Mouse (Mus musculus): ENCODE measurements around the gene 1700007K13Rik. TPM values are rescaled to one million over a fixed set of nuclear protein-coding genes. Genes with fewer than 3 reads are reported as not detected.

Gene 1700007K13Rik
- polyA plus RNA-seq, 1 experiment from 2014 or later: 0.75 TPM

DNA sequence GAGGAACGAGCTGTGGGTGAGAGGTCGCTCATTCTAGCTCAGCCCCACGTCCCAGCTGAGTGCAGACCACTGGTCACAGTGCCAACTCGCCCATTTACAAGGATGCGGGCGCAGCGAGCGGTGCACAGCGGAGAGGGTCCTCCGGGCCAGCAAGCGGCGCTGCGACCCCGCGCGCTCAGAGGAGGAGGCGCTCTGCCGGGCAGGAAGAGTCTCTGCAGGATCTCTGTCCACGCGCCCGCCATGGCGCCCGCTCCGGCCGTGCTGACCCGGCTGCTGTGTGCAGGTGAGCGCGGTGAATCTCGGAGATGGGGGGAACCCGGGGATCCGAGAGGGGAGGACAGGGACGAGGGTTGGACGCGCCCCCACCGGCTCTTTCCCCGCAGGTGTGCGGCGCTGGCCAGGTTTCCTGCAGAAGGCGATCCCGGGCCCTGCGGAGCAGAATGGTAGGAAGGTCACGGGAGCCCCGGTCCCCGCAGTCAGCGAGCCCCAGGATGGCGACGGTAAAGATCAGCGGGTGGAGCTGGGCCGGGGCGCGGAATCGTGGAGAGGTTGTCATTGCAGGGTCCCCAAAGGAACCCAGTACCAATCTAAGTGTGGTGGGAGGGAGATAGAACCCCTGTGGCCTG, 1.8 kb upstream of the 1700007K13Rik start, which contains the start of gene Mrps2:
Gene Mrps2 (plus strand): TSS at position 207 of the 626 bp plus-strand sequence.
- Histone ChIP-seq H3K27ac (replicated peaks) (no peak within 1 kb of the TSS), H3K27me3 (peaks cover 16% of the 10 kb centered on the region), H3K4me1 (peaks cover 22% of the 10 kb centered on the region), H3K4me3 (peak within 1 kb of the TSS; percentile 75), H3K9me3 (no peaks in the 10 kb centered on the region; the same call in 1 of the 2 replicates), H3K9ac (replicated peaks) (peak within 1 kb of the TSS; percentile 90), H3K4me2 (replicated peaks) (peak within 1 kb of the TSS; percentile 83), H3K36me3 (peaks cover 43% of the 10 kb centered on the region)
- ATAC-seq (ENCODE audit: low FRiP score, low read depth): peak; percentile 88
- WGBS: under 1% methylated on average over 51 of the region's 52 CpGs

DNA sequence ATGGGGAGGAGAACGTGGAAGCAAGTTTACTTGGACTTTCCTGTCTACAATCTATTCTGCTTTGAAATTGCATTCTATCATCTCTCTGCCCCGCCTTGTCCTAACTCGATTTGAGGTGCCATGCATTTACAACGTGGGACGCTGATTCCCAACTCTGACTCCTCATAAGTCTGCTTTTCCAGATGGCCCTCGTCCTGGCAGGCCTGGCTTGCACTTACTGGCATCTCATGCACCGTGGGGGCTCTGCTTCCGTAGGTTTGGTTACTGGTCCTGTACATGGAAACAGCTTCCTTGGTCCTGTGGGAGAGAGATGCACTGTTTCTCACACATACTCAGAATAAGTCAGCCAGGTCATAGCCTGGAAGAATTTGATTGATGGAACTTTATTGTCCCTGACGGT, 1.2 kb downstream of the 1700007K13Rik start:
- peaks cover 16% of the 10 kb centered on the region for H3K27me3 ChIP-seq
- no peak for ATAC-seq (ENCODE audit: low FRiP score, low read depth)
- no peak overlapping the region for H3K27ac ChIP-seq (replicated peaks)
- no peaks in the 10 kb centered on the region for H3K9me3 ChIP-seq
- 79% methylated on average over 9 of the region's 9 CpGs for WGBS
- no peak overlapping the region for H3K9ac ChIP-seq (replicated peaks)
- peaks cover 22% of the 10 kb centered on the region for H3K4me1 ChIP-seq
- H3K4me2 ChIP-seq (replicated peaks): no peak overlapping the region
- no peak overlapping the region for H3K4me3 ChIP-seq
- peaks cover 12% of the 10 kb centered on the region for H3K36me3 ChIP-seq

GRCm38 (mm10) chr2:28463919-28464318, 2.2 kb downstream of the 1700007K13Rik start:
- Histone ChIP-seq H3K9ac (replicated peaks) (no peak overlapping the region), H3K9me3 (no peaks in the 10 kb centered on the region), H3K27me3 (peaks cover 16% of the 10 kb centered on the region), H3K36me3 (0 out of 2 replicates have a peak, but pooled peaks cover 2% of the 10 kb centered on the region), H3K27ac (replicated peaks) (no peak overlapping the region), H3K4me3 (no peak overlapping the region), H3K4me1 (peaks cover 22% of the 10 kb centered on the region), H3K4me2 (replicated peaks) (no peak overlapping the region)
- no peak for ATAC-seq (ENCODE audit: low FRiP score, low read depth)
- WGBS: 47% methylated on average over 3 of the region's 3 CpGs

- Histone ChIP-seq H3K36me3 (peaks cover 14% of the 10 kb centered on the region), H3K4me3 (no peak overlapping the region), H3K27ac (replicated peaks) (no peak overlapping the region), H3K9ac (replicated peaks) (no peak overlapping the region), H3K27me3 (no peaks in the 10 kb centered on the region), H3K4me2 (replicated peaks) (no peak overlapping the region), H3K9me3 (no peaks in the 10 kb centered on the region), H3K4me1 (no peaks in the 10 kb centered on the region)
- WGBS: 65% methylated on average over 1 of the region's 1 CpGs
- no peak for ATAC-seq (ENCODE audit: low FRiP score, low read depth)
Measured at GRCm38 (mm10) chr2:28456616-28457015, 9.5 kb downstream of the 1700007K13Rik start.

GRCm38 (mm10) chr2:28453539-28453938, 12.6 kb downstream of the 1700007K13Rik start:
- Histone ChIP-seq H3K9ac (replicated peaks) (no peak overlapping the region), H3K36me3 (peaks cover 24% of the 10 kb centered on the region)
- no peak for ATAC-seq (ENCODE audit: low FRiP score, low read depth)

DNA sequence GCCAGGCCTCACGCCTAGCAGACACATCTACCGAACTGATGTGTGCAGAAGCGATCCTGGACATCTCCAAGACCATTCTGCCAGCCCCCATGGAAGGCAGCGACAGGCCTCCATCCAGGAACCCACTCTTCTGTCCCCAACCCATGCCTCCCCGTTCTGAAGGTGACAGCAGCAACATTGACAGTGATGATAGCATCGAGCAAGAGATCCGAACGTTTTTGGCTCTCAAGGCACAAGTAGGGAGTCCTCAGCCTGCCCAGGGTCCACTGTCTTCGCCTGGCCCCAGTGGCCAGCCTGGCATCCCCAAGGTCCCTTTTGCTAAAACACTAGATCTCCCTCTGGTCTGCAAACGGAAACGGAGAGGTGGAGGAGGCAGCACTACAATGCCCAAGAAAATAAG, 14.5 kb downstream of the 1700007K13Rik start:
- 89% methylated on average over 11 of the region's 11 CpGs for WGBS

More at GRCm38 (mm10) chr2:28453539-28453938, 12.6 kb downstream of the 1700007K13Rik start:
- WGBS: 90% methylated on average over 6 of the region's 6 CpGs
- H3K4me2 ChIP-seq (replicated peaks): no peak overlapping the region
- no peak overlapping the region for H3K27ac ChIP-seq (replicated peaks)
- no peaks in the 10 kb centered on the region for H3K9me3 ChIP-seq
- no peaks in the 10 kb centered on the region for H3K4me1 ChIP-seq
- no peak overlapping the region for H3K4me3 ChIP-seq
- H3K27me3 ChIP-seq: no peaks in the 10 kb centered on the region

GRCm38 (mm10) chr2:28447315-28447670, 18.8 kb downstream of the 1700007K13Rik start:
- Histone ChIP-seq H3K4me1 (peaks cover 20% of the 10 kb centered on the region), H3K9ac (replicated peaks) (peak overlapping the region; percentile 78), H3K4me3 (peak overlapping the region; percentile 75), H3K27me3 (peaks cover 10% of the 10 kb centered on the region), H3K27ac (replicated peaks) (peak overlapping the region; percentile 31; the same call in 1 of the 2 replicates), H3K4me2 (replicated peaks) (peak overlapping the region; percentile 91), H3K36me3 (peaks cover 17% of the 10 kb centered on the region), H3K9me3 (no peaks in the 10 kb centered on the region)
- peak; percentile 34; the same call in 1 of the 2 replicates for ATAC-seq (ENCODE audit: low FRiP score, low read depth)
- WGBS: 11% methylated on average over 11 of the region's 11 CpGs

More for the DNA sequence above, 14.5 kb downstream of the 1700007K13Rik start:
- no peak overlapping the region for H3K4me3 ChIP-seq
- H3K27me3 ChIP-seq: no peaks in the 10 kb centered on the region; the same call in 1 of the 2 replicates
- H3K36me3 ChIP-seq: peaks cover 24% of the 10 kb centered on the region
- H3K4me2 ChIP-seq (replicated peaks): no peak overlapping the region
- no peak for ATAC-seq (ENCODE audit: low FRiP score, low read depth)
- no peak overlapping the region for H3K27ac ChIP-seq (replicated peaks)
- H3K9me3 ChIP-seq: no peaks in the 10 kb centered on the region
- H3K4me1 ChIP-seq: peaks cover 11% of the 10 kb centered on the region
- no peak overlapping the region for H3K9ac ChIP-seq (replicated peaks)

- Histone ChIP-seq H3K27ac (replicated peaks) (peak within 1 kb of the TSS; percentile 31), H3K4me3 (peak within 1 kb of the TSS; percentile 75), H3K4me1 (peaks cover 20% of the 10 kb centered on the region), H3K36me3 (peaks cover 11% of the 10 kb centered on the region), H3K4me2 (replicated peaks) (peak within 1 kb of the TSS; percentile 91), H3K27me3 (peaks cover 10% of the 10 kb centered on the region), H3K9ac (replicated peaks) (peak within 1 kb of the TSS; percentile 78), H3K9me3 (no peaks in the 10 kb centered on the region)
- ATAC-seq (ENCODE audit: low FRiP score, low read depth): peak; percentile 68
- under 1% methylated on average over 99 of the region's 118 CpGs for WGBS
Measured at GRCm38 (mm10) chr2:28446515-28447314, 19.4 kb downstream of the 1700007K13Rik start, which contains the start of gene Ppp1r26. Gene Ppp1r26 (plus strand): TSS chr2:28446800.

DNA sequence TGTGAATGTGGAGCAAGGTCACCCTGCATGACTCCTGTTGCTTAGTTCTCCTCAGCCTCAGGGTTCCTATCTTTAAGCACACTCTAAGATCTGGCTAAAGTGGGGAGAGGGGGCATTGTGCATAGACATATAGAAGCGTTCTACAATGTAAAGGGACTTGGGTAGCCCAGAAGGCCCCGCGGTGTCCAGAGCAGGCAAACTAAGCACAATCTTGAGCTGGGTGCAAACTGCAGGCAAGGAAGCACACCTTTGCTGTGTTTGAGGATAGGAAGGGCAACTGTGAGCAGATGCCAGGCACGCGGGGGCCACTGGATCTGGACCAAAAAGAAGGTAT, 20.0 kb downstream of the 1700007K13Rik start:
- peaks cover 10% of the 10 kb centered on the region for H3K27me3 ChIP-seq
- H3K9me3 ChIP-seq: no peaks in the 10 kb centered on the region
- peak overlapping the region; percentile 78 for H3K9ac ChIP-seq (replicated peaks)
- peaks cover 5% of the 10 kb centered on the region for H3K36me3 ChIP-seq
- peak overlapping the region; percentile 31; the same call in 1 of the 2 replicates for H3K27ac ChIP-seq (replicated peaks)
- H3K4me1 ChIP-seq: peaks cover 20% of the 10 kb centered on the region
- 0 out of 2 replicates have a peak, but pooled peaks have one; percentile 12 for ATAC-seq (ENCODE audit: low FRiP score, low read depth)
- 5% methylated on average over 5 of the region's 5 CpGs for WGBS
- peak overlapping the region; percentile 75 for H3K4me3 ChIP-seq
- H3K4me2 ChIP-seq (replicated peaks): peak overlapping the region; percentile 91

GRCm38 (mm10) chr2:28445082-28445481, 21.1 kb downstream of the 1700007K13Rik start:
- Histone ChIP-seq H3K4me3 (no peak overlapping the region), H3K27me3 (peaks cover 10% of the 10 kb centered on the region), H3K4me1 (peaks cover 20% of the 10 kb centered on the region), H3K9ac (replicated peaks) (no peak overlapping the region), H3K9me3 (no peaks in the 10 kb centered on the region), H3K27ac (replicated peaks) (no peak overlapping the region), H3K4me2 (replicated peaks) (no peak overlapping the region), H3K36me3 (no peaks in the 10 kb centered on the region)
- 90% methylated on average over 4 of the region's 4 CpGs for WGBS
- no peak for ATAC-seq (ENCODE audit: low FRiP score, low read depth)

- H3K4me2 ChIP-seq (replicated peaks): no peak overlapping the region
- no peaks in the 10 kb centered on the region for H3K36me3 ChIP-seq
- peaks cover 2% of the 10 kb centered on the region for H3K4me1 ChIP-seq
- H3K9ac ChIP-seq (replicated peaks): no peak overlapping the region
- WGBS: 82% methylated on average over 6 of the region's 6 CpGs
- no peak for ATAC-seq (ENCODE audit: low FRiP score, low read depth)
- no peak overlapping the region for H3K4me3 ChIP-seq
- H3K9me3 ChIP-seq: no peaks in the 10 kb centered on the region
- no peak overlapping the region for H3K27ac ChIP-seq (replicated peaks)
- H3K27me3 ChIP-seq: peaks cover 10% of the 10 kb centered on the region
Measured at GRCm38 (mm10) chr2:28440842-28441241, 25.3 kb downstream of the 1700007K13Rik start.

GRCm38 (mm10) chr2:28435401-28435800, 30.7 kb downstream of the 1700007K13Rik start:
- no peak for ATAC-seq (ENCODE audit: low FRiP score, low read depth)
- H3K9me3 ChIP-seq: no peaks in the 10 kb centered on the region
- no peaks in the 10 kb centered on the region for H3K27me3 ChIP-seq
- no peaks in the 10 kb centered on the region for H3K4me1 ChIP-seq
- no peaks in the 10 kb centered on the region for H3K36me3 ChIP-seq
- WGBS: 92% methylated on average over 11 of the region's 11 CpGs
- H3K9ac ChIP-seq (replicated peaks): no peak overlapping the region
- H3K4me3 ChIP-seq: no peak overlapping the region
- H3K27ac ChIP-seq (replicated peaks): no peak overlapping the region
- H3K4me2 ChIP-seq (replicated peaks): no peak overlapping the region
